Mouse (Mus musculus) cortical plate, adult 2 months (tissue): ENCODE data around the gene Rps17. TPM values are rescaled to one million over a fixed set of nuclear protein-coding genes. Genes with fewer than 3 reads are reported as not detected.

Experiments used
- H3K27ac ChIP-seq: fragments of 200-500 bp; 2 replicates; pipeline ENCODE4 v1.5.1; 2012; ENCODE audit warnings: low read length, control low read depth, inconsistent platforms; ENCODE audit not compliant: insufficient read depth
- H3K4me1 ChIP-seq: fragments of 200-500 bp; 2 replicates; pipeline ENCODE4 v1.6.1; 2011; ENCODE audit warnings: low read length; ENCODE audit not compliant: control insufficient read depth, insufficient read depth
- H3K4me3 ChIP-seq: fragments of 200-500 bp; 2 replicates; pipeline ENCODE4 v1.5.1; 2011; ENCODE audit warnings: mild to moderate bottlenecking, low read length, control low read depth; ENCODE audit not compliant: insufficient read depth
- CTCF ChIP-seq: fragments of 200-500 bp; IDR thresholded peaks from 2 replicates; pipeline ENCODE4 v1.5.1; 2011; ENCODE audit warnings: mild to moderate bottlenecking, control low read depth, low read length; ENCODE audit not compliant: insufficient read depth; ENCODE audit errors: extremely low read depth
- POLR2A ChIP-seq: fragments of 200-500 bp; IDR thresholded peaks from 2 replicates; pipeline ENCODE4 v1.6.1; 2011; ENCODE audit warnings: mild to moderate bottlenecking, low read length, control low read depth; ENCODE audit not compliant: insufficient read depth; ENCODE audit errors: extremely low read depth
- polyA plus RNA-seq: library from polyadenylated mRNA; depleted of rRNA; stranded (reverse); fragments of >200 nt; gene quantifications from 2 replicates; pipeline ENCODE4 v1.2.3, GENCODE M21; 2012

The Rps17 gene
- polyA plus RNA-seq, 1 experiment, result 862 TPM

- no peak overlapping the region for H3K4me3 ChIP-seq
- H3K27ac ChIP-seq, result no peak overlapping the region
- TF ChIP-seq POLR2A, result no peak
- no peak for TF ChIP-seq CTCF
- no peaks in the 10 kb centered on the region for H3K4me1 ChIP-seq
Measured at GRCm38 (mm10) chr7:81337785-81338521, 7.1 kb downstream of the Rps17 start.

- no peak overlapping the region for H3K27ac ChIP-seq
- TF ChIP-seq CTCF (peak; percentile 45), POLR2A (no peak)
- no peaks in the 10 kb centered on the region for H3K4me1 ChIP-seq
- H3K4me3 ChIP-seq, result no peak overlapping the region
Measured at GRCm38 (mm10) chr7:81336432-81336786, 8.6 kb downstream of the Rps17 start.

- Histone ChIP-seq H3K4me1 (no peaks in the 10 kb centered on the region), H3K4me3 (no peak overlapping the region), H3K27ac (no peak overlapping the region)
- TF ChIP-seq POLR2A (no peak), CTCF (no peak)
Measured at GRCm38 (mm10) chr7:81335705-81336431, 9.2 kb downstream of the Rps17 start.

- TF ChIP-seq POLR2A (no peak), CTCF (no peak)
- no peaks in the 10 kb centered on the region for H3K4me1 ChIP-seq
- no peak overlapping the region for H3K27ac ChIP-seq
- H3K4me3 ChIP-seq, result no peak overlapping the region
Measured at GRCm38 (mm10) chr7:81331851-81332250, 13.2 kb downstream of the Rps17 start.

GRCm38 (mm10) chr7:81330767-81331166 is 14.3 kb downstream of the Rps17 start:
- TF ChIP-seq POLR2A (no peak), CTCF (no peak)
- H3K4me1 ChIP-seq, result no peaks in the 10 kb centered on the region
- no peak overlapping the region for H3K27ac ChIP-seq
- H3K4me3 ChIP-seq, result no peak overlapping the region

- Histone ChIP-seq H3K4me1 (no peaks in the 10 kb centered on the region), H3K27ac (no peak overlapping the region)
- no peak for TF ChIP-seq POLR2A
- no peak for TF ChIP-seq CTCF
Measured at GRCm38 (mm10) chr7:81327661-81328060, 17.4 kb downstream of the Rps17 start.

GRCm38 (mm10) chr7:81326859-81327258 is 18.2 kb downstream of the Rps17 start:
- TF ChIP-seq CTCF (no peak), POLR2A (no peak)
- Histone ChIP-seq H3K4me3 (no peak overlapping the region), H3K27ac (no peak overlapping the region), H3K4me1 (no peaks in the 10 kb centered on the region)

More at GRCm38 (mm10) chr7:81327661-81328060, 17.4 kb downstream of the Rps17 start:
- H3K4me3 ChIP-seq, result no peak overlapping the region

- TF ChIP-seq CTCF, result no peak
- TF ChIP-seq POLR2A, result no peak
- 0 out of 2 replicates have a peak, but pooled peaks cover 1% of the 10 kb centered on the region for H3K4me1 ChIP-seq
- H3K4me3 ChIP-seq, result no peak overlapping the region
- H3K27ac ChIP-seq, result no peak overlapping the region
Measured at GRCm38 (mm10) chr7:81326043-81326442, 19.0 kb downstream of the Rps17 start.

GRCm38 (mm10) chr7:81321776-81322175 is 23.3 kb downstream of the Rps17 start:
- Histone ChIP-seq H3K27ac (no peak overlapping the region), H3K4me1 (0 out of 2 replicates have a peak, but pooled peaks cover 1% of the 10 kb centered on the region), H3K4me3 (no peak overlapping the region)
- TF ChIP-seq POLR2A, result no peak
- TF ChIP-seq CTCF, result peak; percentile 27; the same call in 1 of the 2 replicates
